Mouse (Mus musculus) thymus, adult 2 months (tissue): Measurements from ENCODE around the gene Thsd7b. TPM values are rescaled to one million over a fixed set of nuclear protein-coding genes. Genes with fewer than 3 reads are reported as not detected.
"Not testable (repeated sequence)": the region's sequence is repeated elsewhere in the genome, so short reads cannot be mapped to it uniquely, and the experiment has no call there.

Experiments used
- DNase-seq: peaks from one replicate; pipeline ENCODE4 v3.0.0; 2021
- H3K27ac ChIP-seq: fragments of 200-500 bp; 2 replicates; pipeline ENCODE4 v1.5.1; 2012; ENCODE audit warnings: low read length, control low read depth; ENCODE audit not compliant: control insufficient read depth, insufficient read depth
- H3K27me3 ChIP-seq: fragments of 200-500 bp; 2 replicates; pipeline ENCODE4 v1.6.1; 2012; ENCODE audit warnings: mild to moderate bottlenecking, low read length, moderate library complexity, mixed read lengths; ENCODE audit not compliant: control insufficient read depth, insufficient read depth
- H3K36me3 ChIP-seq: fragments of 200-500 bp; 2 replicates; pipeline ENCODE4 v1.6.1; 2012; ENCODE audit warnings: mild to moderate bottlenecking, low read length, moderate library complexity; ENCODE audit not compliant: control insufficient read depth, insufficient read depth
- H3K4me1 ChIP-seq: fragments of 200-500 bp; replicated peaks from 2 replicates; pipeline ENCODE4 v1.6.1; 2012; ENCODE audit warnings: low read length; ENCODE audit not compliant: control insufficient read depth, insufficient read depth
- H3K4me3 ChIP-seq: fragments of 200-500 bp; 2 replicates; pipeline ENCODE4 v1.5.1; 2012; ENCODE audit warnings: mild to moderate bottlenecking, low read length, control low read depth, moderate library complexity; ENCODE audit not compliant: control insufficient read depth, insufficient read depth
- CTCF ChIP-seq: fragments of 200-500 bp; IDR thresholded peaks from 2 replicates; pipeline ENCODE4 v1.5.1; 2012; ENCODE audit warnings: mild to moderate bottlenecking, control low read depth, low read length, moderate library complexity, borderline replicate concordance; ENCODE audit not compliant: control insufficient read depth, poor library complexity, insufficient read depth; ENCODE audit errors: extremely low read depth
- POLR2A ChIP-seq: fragments of 200-500 bp; IDR thresholded peaks from 2 replicates; pipeline ENCODE4 v1.6.1; 2012; ENCODE audit warnings: mild to moderate bottlenecking, low read length, control low read depth, moderate library complexity; ENCODE audit not compliant: control insufficient read depth, poor library complexity, insufficient read depth; ENCODE audit errors: extremely low read depth
- WGBS: fragments of 180-500 bp; shearing (Covaris S2); methylation state at CpG from one replicate; pipeline ENCODE4 v1.1.7; 2018; 5-methylcytosine and 5-hydroxymethylcytosine counted together
- polyA plus RNA-seq: library from polyadenylated mRNA; depleted of rRNA; stranded (reverse); fragments of >200 nt; gene quantifications from 2 replicates; pipeline ENCODE4 v1.2.3, GENCODE M21; 2012

Gene Thsd7b
- polyA plus RNA-seq, 1 experiment: 0.55 TPM

GRCm38 (mm10) chr1:129963166-129963565 lies 690.1 kb downstream of the Thsd7b start:
- TF ChIP-seq POLR2A (no peak), CTCF (no peak)
- DNase-seq: no peak
- Histone ChIP-seq H3K27me3 (no peaks in the 10 kb centered on the region), H3K36me3 (no peaks in the 10 kb centered on the region), H3K4me3 (no peak overlapping the region), H3K27ac (no peak overlapping the region), H3K4me1 (no peaks in the 10 kb centered on the region)
- 94% methylated on average over 2 of the region's 2 CpGs for WGBS

GRCm38 (mm10) chr1:129989247-129989646 lies 716.1 kb downstream of the Thsd7b start:
- not testable (repeated sequence) for H3K27me3 ChIP-seq, H3K4me1 ChIP-seq, H3K36me3 ChIP-seq, H3K4me3 ChIP-seq, H3K27ac ChIP-seq, DNase-seq

- WGBS: 62% methylated on average over 2 of the region's 2 CpGs
- H3K27ac ChIP-seq: no peak overlapping the region
- H3K4me1 ChIP-seq: no peaks in the 10 kb centered on the region
- H3K27me3 ChIP-seq: no peaks in the 10 kb centered on the region
- H3K36me3 ChIP-seq: no peaks in the 10 kb centered on the region
- no peak overlapping the region for H3K4me3 ChIP-seq
- TF ChIP-seq CTCF (no peak), POLR2A (no peak)
- DNase-seq: no peak
Observed at GRCm38 (mm10) chr1:129990821-129991220, 717.7 kb downstream of the Thsd7b start.

GRCm38 (mm10) chr1:130055012-130055411 lies 781.9 kb downstream of the Thsd7b start:
- no peaks in the 10 kb centered on the region for H3K4me1 ChIP-seq
- DNase-seq: no peak
- H3K36me3 ChIP-seq: no peaks in the 10 kb centered on the region
- H3K27ac ChIP-seq: no peak overlapping the region
- TF ChIP-seq CTCF: no peak
- TF ChIP-seq POLR2A: no peak
- H3K27me3 ChIP-seq: no peaks in the 10 kb centered on the region
- H3K4me3 ChIP-seq: no peak overlapping the region

- no peak overlapping the region for H3K27ac ChIP-seq
- TF ChIP-seq CTCF: no peak
- H3K27me3 ChIP-seq: no peaks in the 10 kb centered on the region
- no peaks in the 10 kb centered on the region for H3K4me1 ChIP-seq
- no peak for DNase-seq
- H3K36me3 ChIP-seq: no peaks in the 10 kb centered on the region
- H3K4me3 ChIP-seq: no peak overlapping the region
Observed at GRCm38 (mm10) chr1:130062105-130062504, 789.0 kb downstream of the Thsd7b start.

DNA sequence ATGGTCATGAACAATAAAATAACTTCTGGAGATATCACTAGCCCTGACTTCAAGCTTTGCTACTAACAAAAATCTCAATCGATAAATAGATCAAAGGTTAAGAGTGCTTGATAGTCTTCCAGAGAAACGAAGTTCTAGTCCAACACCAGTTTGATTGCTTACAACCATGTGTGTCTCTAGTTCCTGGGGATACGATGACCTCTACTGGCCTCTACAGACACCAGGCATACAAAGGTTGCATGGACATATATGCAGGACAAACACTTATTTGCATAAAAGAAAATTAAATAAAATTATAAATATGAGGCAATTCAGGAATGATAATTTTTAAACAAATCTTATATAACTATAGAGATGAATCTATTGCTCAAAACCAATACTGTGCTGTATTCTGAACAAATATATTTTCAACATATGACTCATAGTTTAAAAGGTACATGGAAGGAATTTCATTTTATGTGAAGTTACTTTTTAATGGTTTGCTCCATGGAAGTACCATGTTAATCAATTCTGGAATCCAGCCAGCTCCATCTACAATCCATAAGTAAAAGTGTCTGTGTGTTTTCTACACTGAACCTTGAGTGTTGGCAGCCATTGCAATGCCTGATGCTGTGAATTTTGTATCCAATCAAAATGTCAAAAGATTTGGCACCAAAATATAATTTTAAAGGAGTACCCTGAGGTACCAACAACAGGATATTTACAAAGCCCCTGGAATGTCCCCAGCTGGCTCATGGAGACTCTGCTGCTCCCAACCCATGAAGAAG lies 793.3 kb downstream of the Thsd7b start:
- Histone ChIP-seq H3K4me3 (no peak overlapping the region), H3K4me1 (no peaks in the 10 kb centered on the region), H3K36me3 (no peaks in the 10 kb centered on the region), H3K27ac (no peak overlapping the region), H3K27me3 (no peaks in the 10 kb centered on the region)
- 81% methylated on average over 3 of the region's 3 CpGs for WGBS
- no peak for DNase-seq
- TF ChIP-seq CTCF (no peak), POLR2A (no peak)

- 70% methylated on average over 2 of the region's 2 CpGs for WGBS
- TF ChIP-seq CTCF: no peak
- TF ChIP-seq POLR2A: no peak
- DNase-seq: no peak
- H3K27me3 ChIP-seq: no peaks in the 10 kb centered on the region
- H3K36me3 ChIP-seq: no peaks in the 10 kb centered on the region
- no peaks in the 10 kb centered on the region for H3K4me1 ChIP-seq
- no peak overlapping the region for H3K4me3 ChIP-seq
- H3K27ac ChIP-seq: no peak overlapping the region
Observed at GRCm38 (mm10) chr1:130083788-130084187, 810.7 kb downstream of the Thsd7b start.
